Comparison of ENCODE assay signal across 1 mouse cellular context in the genomic region with DNA sequence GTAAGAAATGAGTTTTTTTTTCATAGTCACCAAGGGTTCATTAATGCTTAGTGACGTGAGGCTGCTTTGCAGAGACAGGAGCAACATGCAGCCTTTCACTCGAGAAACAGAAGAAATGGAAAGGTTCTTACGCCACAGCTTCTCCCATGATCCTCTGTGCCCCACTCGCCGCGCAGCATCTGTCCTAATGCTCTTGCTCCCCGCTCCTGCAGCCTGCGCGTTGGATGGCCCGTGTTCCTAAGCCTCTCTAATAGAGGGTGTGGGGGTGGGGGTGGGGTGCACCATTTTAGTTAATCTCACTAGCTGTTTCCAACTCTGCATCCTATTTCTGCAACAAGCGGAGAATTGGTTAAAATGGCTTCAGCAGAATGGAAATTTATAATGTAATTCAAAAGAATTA.
TF ChIP-seq lines count a peak whose summit lies in the region.

No protein-coding gene starts in this region.

TF ChIP-seq in MEL, 35 proteins besides CTCF, POLR2A, EP300 and RAD21:
- TF ChIP-seq POLR2AphosphoS5 (IDR thresholded peaks at IDR 0.05; ENCODE audit: borderline replicate concordance, low read depth, low read length) (no peak), ZMIZ1 (IDR thresholded peaks at IDR 0.05; ENCODE audit: low read depth, low read length) (no peak)
